Mouse (Mus musculus) lung, embryonic 14.5 days (tissue): ENCODE measurements at regions not wholly inside any gene's neighbourhood (a gene's known extent, or its start where the extent isn't known, plus 50 kb on each side); places are given as distances from the start of the nearest gene placed in this dataset.

Experiments used
- ATAC-seq: fragments of 200-750 bp; cut with Nextera tagmentation; 2 replicates; pipeline ENCODE4 v1.8.0; 2017; ENCODE audit warnings: mild to moderate bottlenecking, moderate TSS enrichment, moderate library complexity; ENCODE audit not compliant: insufficient read depth
- DNase-seq: peaks from one replicate; pipeline ENCODE4 v3.0.0-alpha.2; 2015
- H3K27ac ChIP-seq: fragments of 300-500 bp; sonication (generic); 2 replicates; pipeline ENCODE4 v1.5.1; 2014; ENCODE audit warnings: low read depth, mild to moderate bottlenecking, moderate library complexity
- H3K27me3 ChIP-seq: fragments of 300-500 bp; sonication (generic); 2 replicates; pipeline ENCODE4 v1.6.1; 2014; ENCODE audit warnings: low read length, control low read depth; ENCODE audit not compliant: insufficient read depth
- H3K36me3 ChIP-seq: fragments of 300-500 bp; sonication (generic); 2 replicates; pipeline ENCODE4 v1.6.1; 2014; ENCODE audit warnings: control low read depth; ENCODE audit not compliant: insufficient read depth
- H3K4me1 ChIP-seq: fragments of 300-500 bp; sonication (generic); 2 replicates; pipeline ENCODE4 v1.6.1; 2014; ENCODE audit warnings: antibody characterized with exemption, control low read depth; ENCODE audit not compliant: insufficient read depth
- H3K4me2 ChIP-seq: fragments of 300-500 bp; sonication (generic); 2 replicates; pipeline ENCODE4 v1.6.1; 2014; ENCODE audit warnings: mild to moderate bottlenecking
- H3K4me3 ChIP-seq: fragments of 300-500 bp; sonication (generic); 2 replicates; pipeline ENCODE4 v1.5.1; 2014; ENCODE audit warnings: low read depth, low read length
- H3K9ac ChIP-seq: fragments of 300-500 bp; sonication (generic); 2 replicates; pipeline ENCODE4 v1.6.1; 2014
- H3K9me3 ChIP-seq: fragments of 300-500 bp; sonication (generic); 2 replicates; pipeline ENCODE4 v1.6.1; 2016; ENCODE audit warnings: low read depth, low read length, control low read depth
- CTCF ChIP-seq: IDR thresholded peaks from 2 replicates; pipeline ENCODE4 v1.5.1; 2016; ENCODE audit warnings: antibody characterized with exemption, low read depth
- WGBS: fragments of 180-500 bp; shearing (Covaris S2); extraction: QIAGEN DNeasy Blood & Tissue Kit; methylation state at CpG from one replicate; pipeline ENCODE4 v1.1.7; 2014; 5-methylcytosine and 5-hydroxymethylcytosine counted together

DNA sequence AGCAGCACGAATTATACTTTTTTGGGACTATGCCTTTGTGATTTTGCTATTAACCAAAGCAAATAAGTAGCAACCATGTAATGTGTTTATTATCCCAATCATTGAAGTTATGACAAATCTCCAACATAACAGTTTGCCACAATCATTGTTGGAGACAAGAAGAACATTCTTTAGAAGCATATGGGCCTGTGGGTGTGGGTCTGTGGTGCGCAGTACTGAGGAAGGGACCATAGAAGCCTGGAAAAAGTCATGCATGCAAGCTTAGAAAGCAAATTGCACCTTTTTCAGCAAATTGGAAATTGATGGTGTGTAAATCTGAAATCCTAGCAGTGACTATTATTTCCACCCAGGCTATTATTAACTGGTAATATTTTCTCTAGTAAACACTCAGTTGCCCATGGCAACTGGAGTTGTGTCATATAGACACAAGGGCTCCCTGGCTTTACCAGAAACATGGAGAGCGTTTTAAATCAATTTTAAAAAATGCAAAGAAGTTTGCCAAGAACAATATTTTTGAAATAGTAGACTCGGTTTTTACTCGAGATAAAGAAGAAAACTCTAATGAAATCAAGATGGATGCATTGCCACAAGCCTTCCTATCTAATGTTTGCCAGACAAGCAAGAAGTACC lies 325.4 kb upstream of the N6amt1 start:
- Histone ChIP-seq H3K9ac (no peak overlapping the region), H3K4me3 (no peak overlapping the region), H3K27ac (no peak overlapping the region), H3K9me3 (no peaks in the 10 kb centered on the region), H3K4me1 (no peaks in the 10 kb centered on the region), H3K4me2 (no peak overlapping the region), H3K27me3 (no peaks in the 10 kb centered on the region), H3K36me3 (no peaks in the 10 kb centered on the region)
- no peak for DNase-seq
- no peak for TF ChIP-seq CTCF
- no peak for ATAC-seq
- 65% methylated on average over 5 of the region's 5 CpGs for WGBS

DNA sequence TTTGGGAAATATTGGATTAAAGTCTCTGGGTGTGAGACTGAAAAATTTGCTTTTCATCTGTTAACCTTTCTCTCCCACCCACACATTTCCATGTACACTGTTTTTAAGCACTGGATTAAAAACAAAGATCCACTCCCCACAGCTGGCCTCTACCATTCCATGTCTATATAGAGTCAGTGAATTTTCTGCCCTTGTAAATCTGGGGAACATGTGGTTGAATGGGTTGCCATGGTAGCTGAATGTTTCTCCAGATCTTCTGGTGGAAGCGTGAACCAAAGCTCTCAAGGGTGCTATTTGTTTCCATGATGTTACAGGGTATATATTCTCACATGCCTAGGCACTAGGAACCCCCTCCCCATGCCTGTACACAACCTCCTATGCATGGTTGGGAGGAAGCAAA lies 326.4 kb upstream of the N6amt1 start:
- Histone ChIP-seq H3K27ac (no peak overlapping the region), H3K4me3 (no peak overlapping the region), H3K27me3 (no peaks in the 10 kb centered on the region), H3K9ac (no peak overlapping the region), H3K4me2 (no peak overlapping the region), H3K4me1 (no peaks in the 10 kb centered on the region), H3K36me3 (no peaks in the 10 kb centered on the region), H3K9me3 (no peaks in the 10 kb centered on the region)
- ATAC-seq: no peak
- DNase-seq: no peak
- no peak for TF ChIP-seq CTCF
- 63% methylated on average over 1 of the region's 1 CpGs for WGBS

DNA sequence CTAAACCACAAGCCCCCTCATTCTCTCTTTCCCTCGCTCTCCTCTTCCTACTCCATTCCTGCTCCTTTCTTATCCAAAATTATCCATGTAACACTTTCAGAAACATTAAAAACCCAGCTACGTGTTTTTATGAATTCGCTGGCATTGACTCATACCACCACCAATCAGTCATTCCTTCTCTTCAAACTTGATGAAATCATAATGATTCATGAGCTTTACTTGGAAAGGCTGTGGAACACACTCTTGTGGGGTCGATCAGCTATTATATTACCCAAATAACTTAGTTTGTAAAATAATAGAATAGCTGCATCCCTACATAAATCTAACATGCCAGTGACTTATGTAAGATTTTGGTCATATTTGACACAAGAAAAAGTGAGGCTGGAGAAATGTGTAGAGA lies 331.9 kb upstream of the N6amt1 start:
- H3K9me3 ChIP-seq: no peaks in the 10 kb centered on the region
- H3K4me2 ChIP-seq: no peak overlapping the region
- no peak overlapping the region for H3K4me3 ChIP-seq
- no peak for ATAC-seq
- WGBS: 85% methylated on average over 4 of the region's 4 CpGs
- H3K36me3 ChIP-seq: no peaks in the 10 kb centered on the region
- no peaks in the 10 kb centered on the region for H3K27me3 ChIP-seq
- H3K27ac ChIP-seq: no peak overlapping the region
- no peak for DNase-seq
- no peaks in the 10 kb centered on the region for H3K4me1 ChIP-seq
- H3K9ac ChIP-seq: no peak overlapping the region
- TF ChIP-seq CTCF: no peak

DNA sequence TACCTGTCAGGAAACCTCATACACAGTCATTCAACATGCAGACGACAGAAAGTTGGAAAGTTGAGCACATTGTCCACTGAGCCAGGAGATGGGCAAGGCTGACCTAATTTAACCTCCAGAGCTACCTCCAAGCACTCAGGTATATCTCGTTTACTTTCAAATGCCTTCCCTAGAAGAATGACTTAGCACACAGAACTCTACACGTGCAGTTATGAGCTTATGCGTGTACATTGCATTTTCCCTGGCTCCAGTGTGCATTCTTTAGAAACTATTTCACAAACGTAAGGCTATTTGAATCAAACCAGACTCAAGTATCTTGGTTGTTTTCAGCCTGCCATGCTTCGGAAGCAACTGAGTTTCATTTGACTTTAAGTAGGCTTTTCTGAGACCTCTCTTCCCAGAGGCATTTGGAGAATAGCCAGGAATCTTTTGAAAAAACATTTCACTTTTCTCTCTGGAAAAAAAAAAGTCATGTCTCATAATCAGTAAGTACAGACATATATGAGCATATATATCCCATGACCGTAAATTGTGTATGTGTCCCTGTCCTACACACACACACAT lies 336.8 kb upstream of the N6amt1 start:
- Histone ChIP-seq H3K4me2 (no peak overlapping the region), H3K27me3 (no peaks in the 10 kb centered on the region), H3K4me3 (no peak overlapping the region), H3K4me1 (no peaks in the 10 kb centered on the region), H3K9ac (no peak overlapping the region), H3K36me3 (no peaks in the 10 kb centered on the region), H3K27ac (no peak overlapping the region), H3K9me3 (no peaks in the 10 kb centered on the region)
- TF ChIP-seq CTCF: no peak
- peak; percentile 80 for DNase-seq
- ATAC-seq: peak; percentile 35; the same call in 1 of the 2 replicates
- 57% methylated on average over 7 of the region's 7 CpGs for WGBS

DNA sequence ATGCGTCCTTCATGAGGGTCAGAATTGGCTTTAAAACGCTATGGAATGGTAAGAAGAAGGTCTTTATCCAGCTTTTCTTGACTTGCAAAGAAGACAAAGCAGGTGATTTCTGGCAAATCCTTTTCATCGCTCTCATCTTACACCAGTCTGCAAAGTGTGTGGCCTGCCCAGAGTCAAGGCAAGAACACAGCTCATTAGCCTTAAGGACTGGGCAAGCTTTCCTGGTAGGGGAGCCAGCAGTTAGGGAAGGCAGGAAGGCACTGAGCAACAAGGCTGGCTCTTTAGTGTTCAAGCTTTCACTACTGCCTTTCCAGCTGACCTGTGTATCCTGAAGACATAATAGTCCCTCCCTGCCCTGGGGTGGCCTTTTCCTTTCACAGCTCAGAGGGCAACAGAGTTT lies 352.4 kb upstream of the N6amt1 start:
- H3K27ac ChIP-seq: no peak overlapping the region
- 62% methylated on average over 3 of the region's 3 CpGs for WGBS
- no peak for ATAC-seq

DNA sequence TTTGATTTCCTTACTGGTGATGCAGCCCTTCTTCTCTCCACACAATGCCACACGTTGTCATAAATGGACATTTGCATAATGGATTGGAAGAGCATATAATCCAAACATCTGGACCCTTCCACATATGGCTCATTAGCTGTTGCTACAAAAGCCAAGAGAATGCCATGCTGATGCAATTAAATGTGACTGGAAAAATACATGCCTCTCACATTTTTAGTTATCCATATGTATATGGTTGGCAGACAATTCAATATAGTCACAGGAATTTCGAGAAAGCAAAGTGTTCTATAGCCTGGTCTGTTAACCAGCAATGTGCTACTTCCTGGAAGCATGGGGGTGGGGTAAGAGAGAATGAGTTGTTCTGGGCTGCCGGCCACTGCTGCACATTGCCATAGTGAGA lies 352.9 kb upstream of the N6amt1 start:
- DNase-seq (peak; percentile 47), ATAC-seq (peak; percentile 52; the same call in 1 of the 2 replicates)
- no peaks in the 10 kb centered on the region for H3K36me3 ChIP-seq
- TF ChIP-seq CTCF: no peak
- no peak overlapping the region for H3K27ac ChIP-seq
- H3K4me1 ChIP-seq: no peaks in the 10 kb centered on the region
- H3K27me3 ChIP-seq: no peaks in the 10 kb centered on the region
- 41% methylated on average over 3 of the region's 3 CpGs for WGBS
- H3K9me3 ChIP-seq: no peaks in the 10 kb centered on the region
- H3K9ac ChIP-seq: no peak overlapping the region
- H3K4me2 ChIP-seq: no peak overlapping the region
- H3K4me3 ChIP-seq: no peak overlapping the region

More for the DNA sequence above, 352.4 kb upstream of the N6amt1 start:
- Histone ChIP-seq H3K9ac (no peak overlapping the region), H3K4me3 (no peak overlapping the region), H3K4me2 (no peak overlapping the region), H3K9me3 (no peaks in the 10 kb centered on the region), H3K27me3 (no peaks in the 10 kb centered on the region), H3K4me1 (no peaks in the 10 kb centered on the region), H3K36me3 (no peaks in the 10 kb centered on the region)
- no peak for DNase-seq
- TF ChIP-seq CTCF: no peak

DNA sequence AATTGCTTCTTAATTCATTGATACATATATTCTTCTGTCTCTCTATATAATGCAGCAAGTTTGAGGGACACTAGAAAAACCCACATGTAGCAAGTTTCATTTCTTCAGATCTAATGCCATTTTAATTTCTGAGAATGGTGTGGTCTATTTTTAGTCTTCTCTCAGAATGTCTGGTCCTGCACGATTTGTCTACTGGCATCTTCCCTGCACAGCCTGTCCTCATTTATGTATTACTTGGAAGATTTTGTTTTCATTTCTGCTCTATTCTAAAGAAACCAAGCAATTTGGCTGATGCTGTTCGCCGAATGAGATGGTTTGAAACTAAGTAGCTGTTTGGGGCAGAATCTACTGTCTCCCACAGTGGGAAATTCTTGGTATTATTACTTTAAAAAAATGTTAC lies 382.3 kb upstream of the N6amt1 start:
- Histone ChIP-seq H3K4me1 (no peaks in the 10 kb centered on the region), H3K9me3 (no peaks in the 10 kb centered on the region), H3K36me3 (no peaks in the 10 kb centered on the region), H3K9ac (no peak overlapping the region), H3K27ac (no peak overlapping the region), H3K4me3 (no peak overlapping the region), H3K4me2 (no peak overlapping the region), H3K27me3 (no peaks in the 10 kb centered on the region)
- DNase-seq: no peak
- 68% methylated on average over 3 of the region's 3 CpGs for WGBS
- TF ChIP-seq CTCF: no peak
- ATAC-seq: no peak
